Mouse (Mus musculus): ENCODE results near the gene Dolk. TPM values are rescaled to one million over a fixed set of nuclear protein-coding genes. Genes with fewer than 3 reads are reported as not detected.
A peak's percentile ranks its signal among the peaks of the same experiment; 100 is the strongest.

Dolk gene
- polyA plus RNA-seq, 1 experiment from 2014 or later, result 14.1 TPM

DNA sequence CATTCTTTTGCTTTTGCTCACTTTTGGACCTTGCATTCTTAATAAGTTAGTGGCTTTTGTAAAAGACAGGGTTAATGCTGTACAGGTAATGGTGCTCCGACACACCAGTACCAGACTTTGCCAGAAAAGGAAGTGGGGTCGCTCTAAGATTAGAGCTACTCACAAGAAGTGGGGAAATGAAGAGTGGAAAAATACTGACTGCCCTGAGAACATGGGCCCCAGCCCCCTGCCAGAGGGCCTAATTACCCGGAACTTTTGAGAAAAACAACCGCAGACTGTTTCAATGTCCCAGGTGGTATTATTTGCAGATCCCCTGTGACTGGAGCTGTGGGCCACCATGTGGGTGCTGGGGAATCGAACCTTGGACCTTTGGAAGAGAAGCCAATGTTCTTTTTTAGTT, 50.5 kb downstream of the Dolk start:
- WGBS (ENCODE audit: insufficient replicate concordance), result 34% methylated on average over 5 of the region's 5 CpGs
- DNase-seq, result no peak
- Histone ChIP-seq H3K9me3 (ENCODE audit: low read length) (no peaks in the 10 kb centered on the region), H3K4me3 (ENCODE audit: low read depth, low read length) (no peak overlapping the region), H3K36me3 (replicated peaks; ENCODE audit: insufficient read depth, low read length) (peaks cover 5% of the 10 kb centered on the region), H3K27ac (ENCODE audit: low read depth) (peak overlapping the region; percentile 87), H3K27me3 (ENCODE audit: insufficient read depth, low read length) (no peaks in the 10 kb centered on the region), H3K9ac (replicated peaks) (no peak overlapping the region), H3K4me1 (ENCODE audit: insufficient read depth) (peaks cover 31% of the 10 kb centered on the region), H3K4me2 (ENCODE audit: low read depth, low read length) (no peak overlapping the region)
- 0 out of 2 replicates have a peak, but pooled peaks have one; percentile 5 for TF ChIP-seq CTCF (IDR thresholded peaks at IDR 0.05; ENCODE audit: low read depth)
- no peak for TF ChIP-seq EP300 (IDR thresholded peaks at IDR 0.05; ENCODE audit: low read depth)
- no peak for ATAC-seq

Other genes starting within 250 kb of the Dolk start
- 5.8 and 6.6 TPM in 2 replicates for gene Wdr34, start 237.5 kb downstream of the Dolk start, polyA plus RNA-seq (2015; fragmentation: Nextera tagmentation; extraction: Ambion mirVana)
- 115 and 116 TPM in 2 replicates for gene Set, start 229.0 kb downstream of the Dolk start, polyA plus RNA-seq (2015; fragmentation: Nextera tagmentation; extraction: Ambion mirVana)
- gene Pkn3, start 208.7 kb downstream of the Dolk start, polyA plus RNA-seq (2015; fragmentation: Nextera tagmentation; extraction: Ambion mirVana), result 0.75 and 1.0 TPM in 2 replicates
- gene Zdhhc12, start 192.7 kb downstream of the Dolk start, polyA plus RNA-seq (2015; fragmentation: Nextera tagmentation; extraction: Ambion mirVana), result 25.1 and 27.0 TPM in 2 replicates
- 1.6 and 1.8 TPM in 2 replicates for gene Zer1, start 161.7 kb downstream of the Dolk start, polyA plus RNA-seq (2015; fragmentation: Nextera tagmentation; extraction: Ambion mirVana)
- 1.8 and 2.0 TPM in 2 replicates for gene Tbc1d13, start 152.6 kb downstream of the Dolk start, polyA plus RNA-seq (2015; fragmentation: Nextera tagmentation; extraction: Ambion mirVana)
- 51.2 and 56.3 TPM in 2 replicates for gene Endog, start 114.8 kb downstream of the Dolk start, polyA plus RNA-seq (2015; fragmentation: Nextera tagmentation; extraction: Ambion mirVana)
- 12.8 and 13.7 TPM in 2 replicates for gene Spout1, start 107.9 kb downstream of the Dolk start, polyA plus RNA-seq (2015; fragmentation: Nextera tagmentation; extraction: Ambion mirVana)
- 32.2 and 32.3 TPM in 2 replicates for gene Kyat1, start 80.5 kb downstream of the Dolk start, polyA plus RNA-seq (2015; fragmentation: Nextera tagmentation; extraction: Ambion mirVana)
- gene Lrrc8a, start 48.6 kb downstream of the Dolk start, polyA plus RNA-seq (2015; fragmentation: Nextera tagmentation; extraction: Ambion mirVana), result 18.6 and 20.3 TPM in 2 replicates
- gene Gm28035, start 45.8 kb downstream of the Dolk start, polyA plus RNA-seq (2015; fragmentation: Nextera tagmentation; extraction: Ambion mirVana), result 0.14 and 0.18 TPM in 2 replicates
- 19.3 and 23.2 TPM in 2 replicates for gene Phyhd1, start 20.1 kb downstream of the Dolk start, polyA plus RNA-seq (2015; fragmentation: Nextera tagmentation; extraction: Ambion mirVana)
- gene Gm28038, start 5.3 kb downstream of the Dolk start, polyA plus RNA-seq (2015; fragmentation: Nextera tagmentation; extraction: Ambion mirVana), result not detected in 2 replicates
- 6.2 and 7.5 TPM in 2 replicates for gene Nup188, start 63 bp upstream of the Dolk start, polyA plus RNA-seq (2015; fragmentation: Nextera tagmentation; extraction: Ambion mirVana)
- gene Sh3glb2, start 73.0 kb upstream of the Dolk start, polyA plus RNA-seq (2015; fragmentation: Nextera tagmentation; extraction: Ambion mirVana), result 13.9 and 14.4 TPM in 2 replicates
- 7.6 and 8.2 TPM in 2 replicates for gene Miga2, start 77.9 kb upstream of the Dolk start, polyA plus RNA-seq (2015; fragmentation: Nextera tagmentation; extraction: Ambion mirVana)
- gene Dolpp1, start 105.9 kb upstream of the Dolk start, polyA plus RNA-seq (2015; fragmentation: Nextera tagmentation; extraction: Ambion mirVana), result 12.0 and 12.2 TPM in 2 replicates
- gene Crat, start 129.5 kb upstream of the Dolk start, polyA plus RNA-seq (2015; fragmentation: Nextera tagmentation; extraction: Ambion mirVana), result 57.5 and 64.3 TPM in 2 replicates
- gene Ptpa, start 129.7 kb upstream of the Dolk start, polyA plus RNA-seq (2015; fragmentation: Nextera tagmentation; extraction: Ambion mirVana), result 65.6 and 76.8 TPM in 2 replicates
- gene Ier5l, start 187.9 kb upstream of the Dolk start, polyA plus RNA-seq (2015; fragmentation: Nextera tagmentation; extraction: Ambion mirVana), result 0.31 and 0.69 TPM in 2 replicates